9 mouse cellular contexts compared by ENCODE assay signal in the genomic region with DNA sequence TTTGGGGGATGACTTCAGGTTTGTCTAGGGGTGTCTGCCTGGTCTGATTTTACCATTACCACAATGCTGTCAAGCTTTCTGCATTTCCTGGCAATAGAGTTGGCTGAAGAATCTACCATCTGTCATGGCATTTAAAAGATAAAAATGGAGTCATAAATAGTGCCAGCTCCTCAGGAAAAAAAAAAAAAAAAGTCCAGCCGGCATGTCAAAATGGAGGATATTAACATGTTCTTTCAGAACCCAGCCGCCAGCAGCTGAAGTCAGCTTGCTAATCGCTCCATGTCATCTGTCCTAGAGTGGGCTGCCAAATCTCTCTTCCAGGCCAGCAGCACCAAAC.
DNase-seq lines count a peak whose midpoint lies in the region; ATAC-seq and TF ChIP-seq lines count a peak whose summit lies in the region.
"Had no signal": no experiment of that assay in that cellular context is flagged by ENCODE, and none has a peak within 500 bp of the region (broad histone marks: within the 10 kb centered on the region; RNA-seq: fewer than 3 reads in every experiment).

No protein-coding gene starts in this region.

- in situ Hi-C loops in Patski (cut with MboI; ENCODE audit: low pct_unique_long_range_greater_than_20kb): loop anchor here (25.0 kb wide), 3 partner anchors 634 to 1459 kb away; no protein-coding TSS in a partner anchor

- H3K36me3 ChIP-seq in hindbrain, embryonic 14.5 days (replicated peaks; ENCODE audit: control insufficient read depth, insufficient read depth): no peaks in the 10 kb centered on the region
- no peaks in the 10 kb centered on the region for H3K36me3 ChIP-seq in midbrain, embryonic 13.5 days
- no peaks in the 10 kb centered on the region for H3K36me3 ChIP-seq in thymus, adult 2 months (ENCODE audit: control insufficient read depth, insufficient read depth, low read length)

- H3K27me3 ChIP-seq in Patski: no peaks in the 10 kb centered on the region
- H3K27me3 ChIP-seq in hindbrain, embryonic 14.5 days (ENCODE audit: control insufficient read depth, insufficient read depth, low read length): no peaks in the 10 kb centered on the region
- H3K27me3 ChIP-seq in midbrain, embryonic 13.5 days: no peaks in the 10 kb centered on the region
- H3K27me3 ChIP-seq in thymus, adult 2 months (ENCODE audit: control insufficient read depth, insufficient read depth, low read length): no peaks in the 10 kb centered on the region

- 0 out of 2 replicates have a peak overlapping the region, but pooled peaks have one; percentile 36 for H3K9ac ChIP-seq in hindbrain, embryonic 14.5 days
- H3K9ac ChIP-seq in midbrain, embryonic 13.5 days (replicated peaks): no peak overlapping the region

- CTCF ChIA-PET in Patski (lab: Charles Lee): interaction anchor here (0.9 to 1.9 kb wide), 2 partner anchors 20 to 237 kb away, joined by 3 to 4 read pairs; no protein-coding TSS in a partner anchor

- peak overlapping the region; percentile 28; the same call in 1 of the 2 replicates for H3K4me2 ChIP-seq in hindbrain, embryonic 14.5 days (replicated peaks)
- H3K4me2 ChIP-seq in midbrain, embryonic 13.5 days (replicated peaks): no peak overlapping the region

- WGBS in hindbrain, embryonic 14.5 days: 32% methylated on average over 3 of the region's 3 CpGs
- 34% methylated on average over 3 of the region's 3 CpGs for WGBS in midbrain, embryonic 13.5 days
- WGBS in thymus, adult 2 months: 95% methylated on average over 3 of the region's 3 CpGs

- TF ChIP-seq POLR2A in thymus, adult 2 months (IDR thresholded peaks at IDR 0.05; ENCODE audit: control insufficient read depth, extremely low read depth, insufficient read depth, low read length, poor library complexity): no peak

- no peak for TF ChIP-seq CTCF in Patski (IDR thresholded peaks at IDR 0.05)
- no peak for TF ChIP-seq CTCF in thymus, adult 2 months (IDR thresholded peaks at IDR 0.05; ENCODE audit: borderline replicate concordance, control insufficient read depth, extremely low read depth, insufficient read depth, low read length, poor library complexity)

- H3K9me3 ChIP-seq in hindbrain, embryonic 14.5 days (ENCODE audit: control insufficient read depth, low read length): no peaks in the 10 kb centered on the region
- no peaks in the 10 kb centered on the region for H3K9me3 ChIP-seq in midbrain, embryonic 13.5 days

- no peak for ATAC-seq in Patski
- peak; percentile 66 for ATAC-seq in hindbrain, embryonic 14.5 days (ENCODE audit: low FRiP score)
- peak; percentile 51; the same call in 1 of the 2 replicates for ATAC-seq in midbrain, embryonic 13.5 days
- ATAC-seq in monocyte, adult 5-6 weeks (replicated peaks; ENCODE audit: insufficient number of reproducible peaks, low FRiP score, low TSS enrichment, poor library complexity, severe bottlenecking): no peak

- POLR2A ChIA-PET in Patski (lab: Charles Lee): no interaction called here

- H3K4me3 ChIP-seq in hindbrain, embryonic 14.5 days (replicated peaks; ENCODE audit: low read length): no peak overlapping the region
- H3K4me3 ChIP-seq in midbrain, embryonic 13.5 days (replicated peaks): no peak overlapping the region
- H3K4me3 ChIP-seq in thymus, adult 2 months (ENCODE audit: control insufficient read depth, insufficient read depth, low read length): no peak overlapping the region

- peak; percentile 24 for DNase-seq in Patski (ENCODE audit: low read depth, low spot score)
- peak; percentile 84 for DNase-seq in cerebellum, adult 11-12 months
- DNase-seq in hindbrain, embryonic 14.5 days (ENCODE audit: low spot score): peak; percentile 68
- no peak for DNase-seq in spleen, postnatal 10 days (ENCODE audit: low spot score in 2 of 2)
- no peak for DNase-seq in thymus, adult 2 months

- H3K4me1 ChIP-seq in hindbrain, embryonic 14.5 days (replicated peaks; ENCODE audit: control insufficient read depth, insufficient read depth, low read length): peaks cover 11% of the 10 kb centered on the region; the same call in 1 of the 2 replicates
- peaks cover 14% of the 10 kb centered on the region for H3K4me1 ChIP-seq in midbrain, embryonic 13.5 days (replicated peaks)
- no peaks in the 10 kb centered on the region for H3K4me1 ChIP-seq in thymus, adult 2 months (replicated peaks; ENCODE audit: control insufficient read depth, insufficient read depth, low read length)

- peak overlapping the region; percentile 88 for H3K27ac ChIP-seq in hindbrain, embryonic 14.5 days
- peak overlapping the region; percentile 80 for H3K27ac ChIP-seq in midbrain, embryonic 13.5 days
- no peak overlapping the region for H3K27ac ChIP-seq in thymus, adult 2 months (ENCODE audit: control insufficient read depth, insufficient read depth, low read length)
- H3K27ac ChIP-seq: kidney, postnatal 0 days; macrophage had no signal

Comparison
In these comparisons a context has a peak if more than half of its experiments do, and no peak if none do; other contexts are left out.
1. ATAC-seq: peak in hindbrain, embryonic 14.5 days (single experiment) and midbrain, embryonic 13.5 days (single experiment); none in Patski (single experiment) and monocyte, adult 5-6 weeks (single experiment).
2. DNase-seq: peak in Patski (single experiment), cerebellum, adult 11-12 months (single experiment) and hindbrain, embryonic 14.5 days (single experiment); none in spleen, postnatal 10 days (0 of 2) and thymus, adult 2 months (single experiment).